Mouse (Mus musculus): Measurements from ENCODE around the gene Fam196a. TPM values are rescaled to one million over a fixed set of nuclear protein-coding genes. Genes with fewer than 3 reads are reported as not detected.
A peak's percentile ranks its signal among the peaks of the same experiment; 100 is the strongest.

The Fam196a gene
- polyA plus RNA-seq, 1 experiment from 2014 or later: 6.7 TPM

GRCm38 (mm10) chr7:134894604-134895003, 43.6 kb downstream of the Fam196a start:
- peaks cover 17% of the 10 kb centered on the region for H3K4me1 ChIP-seq (replicated peaks)
- H3K4me3 ChIP-seq (replicated peaks): no peak overlapping the region
- no peak overlapping the region for H3K9ac ChIP-seq (replicated peaks)
- 64% methylated on average over 2 of the region's 2 CpGs for WGBS
- H3K27me3 ChIP-seq: no peaks in the 10 kb centered on the region
- H3K4me2 ChIP-seq (replicated peaks): no peak overlapping the region
- no peaks in the 10 kb centered on the region for H3K36me3 ChIP-seq
- no peak for ATAC-seq
- no peak overlapping the region for H3K27ac ChIP-seq
- H3K9me3 ChIP-seq: no peaks in the 10 kb centered on the region

GRCm38 (mm10) chr7:134892972-134893371, 45.3 kb downstream of the Fam196a start:
- peaks cover 17% of the 10 kb centered on the region for H3K4me1 ChIP-seq (replicated peaks)
- H3K9ac ChIP-seq (replicated peaks): no peak overlapping the region
- no peak overlapping the region for H3K4me2 ChIP-seq (replicated peaks)
- no peaks in the 10 kb centered on the region for H3K27me3 ChIP-seq
- no peak overlapping the region for H3K27ac ChIP-seq
- H3K36me3 ChIP-seq: no peaks in the 10 kb centered on the region
- peak; percentile 30 for ATAC-seq
- no peaks in the 10 kb centered on the region for H3K9me3 ChIP-seq
- 94% methylated on average over 4 of the region's 4 CpGs for WGBS
- H3K4me3 ChIP-seq (replicated peaks): no peak overlapping the region

GRCm38 (mm10) chr7:134892449-134892871, 45.8 kb downstream of the Fam196a start:
- peak overlapping the region; percentile 44; the same call in 1 of the 2 replicates for H3K27ac ChIP-seq
- no peak overlapping the region for H3K4me3 ChIP-seq (replicated peaks)

GRCm38 (mm10) chr7:134883516-134883915, 54.7 kb downstream of the Fam196a start:
- no peak overlapping the region for H3K27ac ChIP-seq
- 84% methylated on average over 6 of the region's 6 CpGs for WGBS
- H3K4me1 ChIP-seq (replicated peaks): peaks cover 19% of the 10 kb centered on the region
- no peaks in the 10 kb centered on the region for H3K36me3 ChIP-seq
- no peak overlapping the region for H3K4me2 ChIP-seq (replicated peaks)
- H3K27me3 ChIP-seq: no peaks in the 10 kb centered on the region
- H3K9ac ChIP-seq (replicated peaks): no peak overlapping the region
- ATAC-seq: no peak
- H3K4me3 ChIP-seq (replicated peaks): no peak overlapping the region
- no peaks in the 10 kb centered on the region for H3K9me3 ChIP-seq

More at GRCm38 (mm10) chr7:134892449-134892871, 45.8 kb downstream of the Fam196a start:
- Histone ChIP-seq H3K4me1 (replicated peaks) (peaks cover 17% of the 10 kb centered on the region), H3K9me3 (no peaks in the 10 kb centered on the region), H3K36me3 (no peaks in the 10 kb centered on the region), H3K9ac (replicated peaks) (no peak overlapping the region), H3K27me3 (no peaks in the 10 kb centered on the region), H3K4me2 (replicated peaks) (no peak overlapping the region)
- ATAC-seq: peak; percentile 77
- WGBS: 54% methylated on average over 13 of the region's 13 CpGs

- no peak overlapping the region for H3K4me2 ChIP-seq (replicated peaks)
- ATAC-seq: no peak
- WGBS: 65% methylated on average over 6 of the region's 6 CpGs
- no peaks in the 10 kb centered on the region for H3K9me3 ChIP-seq
- no peak overlapping the region for H3K9ac ChIP-seq (replicated peaks)
- peaks cover 23% of the 10 kb centered on the region for H3K4me1 ChIP-seq (replicated peaks)
- no peaks in the 10 kb centered on the region for H3K36me3 ChIP-seq
- H3K27me3 ChIP-seq: no peaks in the 10 kb centered on the region
- no peak overlapping the region for H3K27ac ChIP-seq
- no peak overlapping the region for H3K4me3 ChIP-seq (replicated peaks)
These were observed 57.8 kb downstream of the Fam196a start for GRCm38 (mm10) chr7:134880431-134880830.

GRCm38 (mm10) chr7:134878985-134879384, 59.2 kb downstream of the Fam196a start:
- WGBS: 10% methylated on average over 6 of the region's 6 CpGs
- Histone ChIP-seq H3K9me3 (no peaks in the 10 kb centered on the region), H3K9ac (replicated peaks) (no peak overlapping the region), H3K4me3 (replicated peaks) (no peak overlapping the region), H3K27me3 (no peaks in the 10 kb centered on the region), H3K4me1 (replicated peaks) (peaks cover 23% of the 10 kb centered on the region), H3K27ac (no peak overlapping the region), H3K36me3 (no peaks in the 10 kb centered on the region), H3K4me2 (replicated peaks) (no peak overlapping the region)
- ATAC-seq: peak; percentile 72; the same call in 1 of the 2 replicates

- no peak overlapping the region for H3K4me3 ChIP-seq (replicated peaks)
- H3K27me3 ChIP-seq: no peaks in the 10 kb centered on the region
- H3K9me3 ChIP-seq: no peaks in the 10 kb centered on the region
- no peak overlapping the region for H3K27ac ChIP-seq
- no peak for ATAC-seq
- H3K36me3 ChIP-seq: no peaks in the 10 kb centered on the region
- 91% methylated on average over 7 of the region's 7 CpGs for WGBS
- H3K9ac ChIP-seq (replicated peaks): no peak overlapping the region
- no peak overlapping the region for H3K4me2 ChIP-seq (replicated peaks)
- no peaks in the 10 kb centered on the region for H3K4me1 ChIP-seq (replicated peaks)
These were observed 65.2 kb downstream of the Fam196a start for GRCm38 (mm10) chr7:134872981-134873380.

GRCm38 (mm10) chr7:134872511-134872910, 65.7 kb downstream of the Fam196a start:
- no peak overlapping the region for H3K9ac ChIP-seq (replicated peaks)
- H3K27ac ChIP-seq: no peak overlapping the region
- no peaks in the 10 kb centered on the region for H3K27me3 ChIP-seq
- ATAC-seq: no peak
- no peak overlapping the region for H3K4me2 ChIP-seq (replicated peaks)
- no peak overlapping the region for H3K4me3 ChIP-seq (replicated peaks)
- WGBS: 76% methylated on average over 3 of the region's 3 CpGs
- 0 out of 2 replicates have a peak, but pooled peaks cover 2% of the 10 kb centered on the region for H3K4me1 ChIP-seq (replicated peaks)
- H3K36me3 ChIP-seq: no peaks in the 10 kb centered on the region
- H3K9me3 ChIP-seq: no peaks in the 10 kb centered on the region

- WGBS: 84% methylated on average over 2 of the region's 2 CpGs
- Histone ChIP-seq H3K27ac (no peak overlapping the region), H3K27me3 (no peaks in the 10 kb centered on the region), H3K4me3 (replicated peaks) (no peak overlapping the region), H3K4me2 (replicated peaks) (no peak overlapping the region), H3K9me3 (no peaks in the 10 kb centered on the region), H3K4me1 (replicated peaks) (0 out of 2 replicates have a peak, but pooled peaks cover 10% of the 10 kb centered on the region), H3K36me3 (no peaks in the 10 kb centered on the region), H3K9ac (replicated peaks) (no peak overlapping the region)
- no peak for ATAC-seq
These were observed 74.1 kb downstream of the Fam196a start for GRCm38 (mm10) chr7:134864175-134864574.

- WGBS: 46% methylated on average over 6 of the region's 6 CpGs
- no peak overlapping the region for H3K4me2 ChIP-seq (replicated peaks)
- no peak overlapping the region for H3K9ac ChIP-seq (replicated peaks)
- no peak overlapping the region for H3K27ac ChIP-seq
- no peak overlapping the region for H3K4me3 ChIP-seq (replicated peaks)
- H3K9me3 ChIP-seq: no peaks in the 10 kb centered on the region
- 0 out of 2 replicates have a peak, but pooled peaks cover 7% of the 10 kb centered on the region for H3K4me1 ChIP-seq (replicated peaks)
- no peaks in the 10 kb centered on the region for H3K27me3 ChIP-seq
- ATAC-seq: peak; percentile 72; the same call in 1 of the 2 replicates
- no peaks in the 10 kb centered on the region for H3K36me3 ChIP-seq
These were observed 76.2 kb downstream of the Fam196a start for GRCm38 (mm10) chr7:134862000-134862399.

GRCm38 (mm10) chr7:134842751-134843150, 95.5 kb downstream of the Fam196a start:
- Histone ChIP-seq H3K27ac (no peak overlapping the region), H3K27me3 (no peaks in the 10 kb centered on the region), H3K36me3 (no peaks in the 10 kb centered on the region), H3K9ac (replicated peaks) (no peak overlapping the region), H3K4me3 (replicated peaks) (no peak overlapping the region), H3K9me3 (no peaks in the 10 kb centered on the region), H3K4me2 (replicated peaks) (no peak overlapping the region), H3K4me1 (replicated peaks) (no peaks in the 10 kb centered on the region)
- WGBS: 93% methylated on average over 4 of the region's 4 CpGs
- no peak for ATAC-seq

- ATAC-seq: no peak
- no peaks in the 10 kb centered on the region for H3K4me1 ChIP-seq (replicated peaks)
These were observed 98.2 kb downstream of the Fam196a start for GRCm38 (mm10) chr7:134840066-134840465.

More at GRCm38 (mm10) chr7:134840066-134840465, 98.2 kb downstream of the Fam196a start:
- no peak overlapping the region for H3K9ac ChIP-seq (replicated peaks)
- H3K9me3 ChIP-seq: no peaks in the 10 kb centered on the region
- no peaks in the 10 kb centered on the region for H3K27me3 ChIP-seq
- H3K4me2 ChIP-seq (replicated peaks): no peak overlapping the region
- no peak overlapping the region for H3K4me3 ChIP-seq (replicated peaks)
- WGBS: 88% methylated on average over 2 of the region's 2 CpGs
- H3K27ac ChIP-seq: no peak overlapping the region
- H3K36me3 ChIP-seq: no peaks in the 10 kb centered on the region
